Mouse (Mus musculus) spleen, adult 18-20 months (tissue): ENCODE data around the gene Ubash3b.

Source experiments
- DNase-seq, 2 experiments: peaks; one replicate each; pipeline ENCODE4 v3.0.0; 2022; ENCODE audit warnings: mixed read lengths in 2 of 2

Gene Ubash3b

GRCm38 (mm10) chr9:41134907-41135306 lies 26.6 kb downstream of the Ubash3b start:
- no peak for DNase-seq

- DNase-seq: no peak
Observed at GRCm38 (mm10) chr9:41130563-41130962, 30.9 kb downstream of the Ubash3b start.

GRCm38 (mm10) chr9:41129802-41130480 lies 31.6 kb downstream of the Ubash3b start:
- DNase-seq: no peak

GRCm38 (mm10) chr9:41129273-41129672 lies 32.2 kb downstream of the Ubash3b start:
- DNase-seq: no peak

GRCm38 (mm10) chr9:41126723-41127122 lies 34.8 kb downstream of the Ubash3b start:
- DNase-seq: no peak

- no peak for DNase-seq
Observed at GRCm38 (mm10) chr9:41124305-41124704, 37.2 kb downstream of the Ubash3b start.

GRCm38 (mm10) chr9:41122390-41123110 lies 38.9 kb downstream of the Ubash3b start:
- no peak for DNase-seq

GRCm38 (mm10) chr9:41121701-41122354 lies 39.7 kb downstream of the Ubash3b start:
- DNase-seq: no peak

- DNase-seq: no peak
Observed at GRCm38 (mm10) chr9:41119958-41120357, 41.5 kb downstream of the Ubash3b start.

GRCm38 (mm10) chr9:41118065-41118464 lies 43.4 kb downstream of the Ubash3b start:
- DNase-seq: no peak

- no peak for DNase-seq
Observed at GRCm38 (mm10) chr9:41116126-41116525, 45.4 kb downstream of the Ubash3b start.

GRCm38 (mm10) chr9:41114367-41114766 lies 47.1 kb downstream of the Ubash3b start:
- DNase-seq: no peak

GRCm38 (mm10) chr9:41109749-41110148 lies 51.7 kb downstream of the Ubash3b start:
- no peak for DNase-seq

GRCm38 (mm10) chr9:41108324-41109180 lies 52.9 kb downstream of the Ubash3b start:
- no peak for DNase-seq

- DNase-seq: peak; percentile 64 to 69
Observed at GRCm38 (mm10) chr9:41105201-41105643, 56.3 kb downstream of the Ubash3b start.

GRCm38 (mm10) chr9:41103722-41104121 lies 57.8 kb downstream of the Ubash3b start:
- DNase-seq: no peak

GRCm38 (mm10) chr9:41102613-41103012 lies 58.9 kb downstream of the Ubash3b start:
- no peak for DNase-seq

GRCm38 (mm10) chr9:41099897-41100296 lies 61.6 kb downstream of the Ubash3b start:
- DNase-seq: no peak

- no peak for DNase-seq
Observed at GRCm38 (mm10) chr9:41099067-41099466, 62.4 kb downstream of the Ubash3b start.

GRCm38 (mm10) chr9:41098065-41098464 lies 63.4 kb downstream of the Ubash3b start:
- DNase-seq: no peak

GRCm38 (mm10) chr9:41091993-41092392 lies 69.5 kb downstream of the Ubash3b start:
- DNase-seq: no peak

GRCm38 (mm10) chr9:41091187-41091586 lies 70.3 kb downstream of the Ubash3b start:
- no peak for DNase-seq
